Mouse (Mus musculus): ENCODE results near the gene Slc25a21.

DNA sequence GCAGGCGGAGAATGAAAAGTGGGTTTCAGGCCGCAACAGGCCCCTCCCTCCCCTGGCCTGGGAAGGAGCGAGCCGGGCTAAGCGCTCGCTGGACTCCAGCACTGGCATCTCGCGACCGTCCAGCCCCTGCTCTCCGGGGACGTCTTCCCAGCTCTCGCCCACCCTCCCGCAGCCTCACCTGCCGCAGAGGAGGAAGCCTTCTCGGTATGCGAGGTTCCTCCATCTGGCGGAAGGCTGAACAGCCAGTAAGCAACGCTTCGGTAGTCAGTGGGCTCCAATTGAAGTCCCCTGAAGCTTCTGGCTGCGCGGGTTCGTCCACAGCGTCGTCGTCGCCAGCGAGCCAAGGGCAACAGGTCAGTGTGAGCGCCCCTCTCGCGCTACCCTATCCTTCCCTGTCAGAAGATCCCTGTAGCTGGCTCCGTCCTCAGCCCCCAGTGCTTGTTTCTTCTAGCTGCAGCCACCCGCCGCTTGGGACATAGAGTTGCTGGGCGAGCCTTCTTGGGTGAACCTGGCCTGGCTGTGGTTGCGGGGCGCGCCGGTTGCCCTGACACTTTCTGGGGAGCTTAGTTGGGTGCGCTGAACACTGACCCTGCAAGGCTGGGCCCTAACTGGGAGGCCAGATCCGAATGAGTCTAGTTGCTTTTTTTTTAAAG, 505.7 kb downstream of the Slc25a21 start, which contains the start of gene Pax9:
- TF ChIP-seq EP300 (optimal IDR thresholded peaks at IDR 0.05), result no peak
- no peak for TF ChIP-seq CTCF (IDR thresholded peaks at IDR 0.05; ENCODE audit: low read depth)
